8 mouse cellular contexts compared by ENCODE assay signal in the genomic region with DNA sequence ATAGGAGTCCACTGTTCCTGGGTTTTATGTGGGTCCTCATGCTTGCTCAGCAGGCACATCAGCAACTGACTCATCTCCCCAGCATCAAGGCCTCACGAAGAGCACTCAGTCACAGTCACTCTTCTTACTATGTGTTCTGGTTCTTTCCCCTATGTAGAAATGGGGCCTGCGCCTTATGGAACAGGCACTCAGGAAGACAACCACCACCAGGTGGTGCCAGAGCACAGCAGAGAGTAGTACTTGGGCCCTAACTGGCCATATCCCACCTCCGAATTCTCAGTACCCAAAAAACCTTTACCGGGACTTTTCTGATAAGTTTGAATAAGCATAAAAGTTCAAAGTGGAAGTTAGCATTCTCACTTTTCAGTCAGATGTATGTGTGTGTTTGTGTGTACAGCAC. TPM values are rescaled to one million over a fixed set of nuclear protein-coding genes. Genes with fewer than 3 reads are reported as not detected.
A peak's percentile ranks its signal among the peaks of the same experiment; 100 is the strongest.
DNase-seq lines count a peak whose midpoint lies in the region; ATAC-seq and TF ChIP-seq lines count a peak whose summit lies in the region.

No protein-coding gene starts in this region.

- no peak for TF ChIP-seq POLR2A in testis, adult 2 months (IDR thresholded peaks at IDR 0.05; ENCODE audit: control insufficient read depth, low read depth, low read length)

- no peaks in the 10 kb centered on the region for H3K9me3 ChIP-seq in neural tube, embryonic 15.5 days (replicated peaks)
- H3K9me3 ChIP-seq in intestine, embryonic 15.5 days: no peaks in the 10 kb centered on the region
- no peaks in the 10 kb centered on the region for H3K9me3 ChIP-seq in neural tube, embryonic 14.5 days (ENCODE audit: control insufficient read depth, low read length)

- no peaks in the 10 kb centered on the region for H3K4me1 ChIP-seq in neural tube, embryonic 15.5 days
- no peaks in the 10 kb centered on the region for H3K4me1 ChIP-seq in intestine, embryonic 15.5 days (replicated peaks)
- H3K4me1 ChIP-seq in neural tube, embryonic 14.5 days (ENCODE audit: control insufficient read depth, insufficient read depth, low read length): no peaks in the 10 kb centered on the region
- no peaks in the 10 kb centered on the region for H3K4me1 ChIP-seq in testis, adult 2 months (ENCODE audit: control insufficient read depth, insufficient read depth, low read length)

- H3K27ac ChIP-seq in neural tube, embryonic 15.5 days (replicated peaks): no peak overlapping the region
- H3K27ac ChIP-seq in intestine, embryonic 15.5 days: no peak overlapping the region
- no peak overlapping the region for H3K27ac ChIP-seq in neural tube, embryonic 14.5 days (ENCODE audit: low read depth, low read length)
- no peak overlapping the region for H3K27ac ChIP-seq in testis, adult 2 months (ENCODE audit: control insufficient read depth, insufficient read depth, low read depth, low read length)

- H3K36me3 ChIP-seq in neural tube, embryonic 15.5 days: peaks cover 58% of the 10 kb centered on the region
- H3K36me3 ChIP-seq in intestine, embryonic 15.5 days: peaks cover 28% of the 10 kb centered on the region; the same call in 1 of the 2 replicates
- peaks cover 22% of the 10 kb centered on the region for H3K36me3 ChIP-seq in neural tube, embryonic 14.5 days (ENCODE audit: control insufficient read depth, insufficient read depth, low read length)
- H3K36me3 ChIP-seq in testis, adult 2 months (ENCODE audit: control insufficient read depth, insufficient read depth, low read length): no peaks in the 10 kb centered on the region; the same call in 1 of the 2 replicates

- H3K9ac ChIP-seq in neural tube, embryonic 15.5 days (replicated peaks): no peak overlapping the region
- H3K9ac ChIP-seq in intestine, embryonic 15.5 days: no peak overlapping the region
- H3K9ac ChIP-seq in neural tube, embryonic 14.5 days (replicated peaks; ENCODE audit: low read depth, low read length): no peak overlapping the region

- H3K27me3 ChIP-seq in neural tube, embryonic 15.5 days (replicated peaks): no peaks in the 10 kb centered on the region
- no peaks in the 10 kb centered on the region for H3K27me3 ChIP-seq in intestine, embryonic 15.5 days (replicated peaks)
- H3K27me3 ChIP-seq in neural tube, embryonic 14.5 days (ENCODE audit: control insufficient read depth, insufficient read depth, low read length): no peaks in the 10 kb centered on the region
- H3K27me3 ChIP-seq in testis, adult 2 months (ENCODE audit: control insufficient read depth, insufficient read depth, low read length): no peaks in the 10 kb centered on the region

- H3K4me3 ChIP-seq in neural tube, embryonic 15.5 days (replicated peaks): no peak overlapping the region
- H3K4me3 ChIP-seq in intestine, embryonic 15.5 days (replicated peaks): no peak overlapping the region
- H3K4me3 ChIP-seq in neural tube, embryonic 14.5 days (ENCODE audit: low read depth, low read length): no peak overlapping the region
- H3K4me3 ChIP-seq in testis, adult 2 months (ENCODE audit: control insufficient read depth, low read depth, low read length): no peak overlapping the region

- peak; percentile 59; the same call in 1 of the 2 replicates for TF ChIP-seq CTCF in testis, adult 2 months (IDR thresholded peaks at IDR 0.05; ENCODE audit: control insufficient read depth, insufficient read depth, insufficient replicate concordance, low read depth, low read length)

- intact Hi-C loops in left cerebral cortex, postnatal 4 days (cut with DNase I): loop anchor here (5.0 kb wide), 1 partner anchor 54 kb away; no protein-coding TSS in a partner anchor

- WGBS in neural tube, embryonic 15.5 days: 44% methylated on average over 4 of the region's 4 CpGs
- 33% methylated on average over 4 of the region's 4 CpGs for WGBS in intestine, embryonic 15.5 days
- WGBS in neural tube, embryonic 14.5 days: 43% methylated on average over 4 of the region's 4 CpGs

- no peak for ATAC-seq in neural tube, embryonic 15.5 days (ENCODE audit: low FRiP score)
- ATAC-seq in intestine, embryonic 15.5 days: peak; percentile 80
- ATAC-seq in neural tube, embryonic 14.5 days (ENCODE audit: low read depth): peak; percentile 74; the same call in 1 of the 2 replicates

- DNase-seq in neural tube, embryonic 10.5 days (ENCODE audit: extremely low spot score, low spot score): peak; percentile 76
- peak; percentile 86 to 94 for DNase-seq in cerebellum, postnatal 14 days
- peak; percentile 87 for DNase-seq in gastrocnemius, adult 18-20 months (ENCODE audit: low spot score)
- peak; percentile 91 for DNase-seq in left cerebral cortex, postnatal 4 days

- no peak overlapping the region for H3K4me2 ChIP-seq in neural tube, embryonic 15.5 days
- H3K4me2 ChIP-seq in intestine, embryonic 15.5 days (replicated peaks): no peak overlapping the region
- H3K4me2 ChIP-seq in neural tube, embryonic 14.5 days (ENCODE audit: low read depth, low read length): no peak overlapping the region

RNA-seq across cellular contexts. Expression of gene Hes6, which starts 14.8 kb away (rescaled TPM):
- polyA plus RNA-seq in neural tube, embryonic 15.5 days (2015; fragmentation: Nextera tagmentation; extraction: Ambion mirVana): 114 and 172 TPM in 2 replicates
- 1 to 10 TPM; 6.0 to 6.4 TPM for total RNA-seq in gastrocnemius, adult 18-20 months (2021)
- 94.0 and 103 TPM in 2 replicates for polyA plus RNA-seq in intestine, embryonic 15.5 days (2015; fragmentation: Nextera tagmentation; extraction: Ambion mirVana)
- 10 to 100 TPM; 61.6 to 65.6 TPM for total RNA-seq in left cerebral cortex, postnatal 4 days (2021)
- polyA plus RNA-seq in neural tube, embryonic 14.5 days (2014; fragmentation: Nextera tagmentation; extraction: Ambion mirVana): 100 and 101 TPM in 2 replicates
- polyA plus RNA-seq in testis, adult 2 months (2012; rRNA removed): 5.1 and 5.6 TPM in 2 replicates

RNA-seq across cellular contexts. Expression of gene Ilkap, which starts 30.0 kb away (rescaled TPM):
- 144 and 149 TPM in 2 replicates for polyA plus RNA-seq in neural tube, embryonic 15.5 days (2015; fragmentation: Nextera tagmentation; extraction: Ambion mirVana)
- total RNA-seq in gastrocnemius, adult 18-20 months (2021): 10 to 100 TPM; 35.4 to 40.1 TPM
- polyA plus RNA-seq in intestine, embryonic 15.5 days (2015; fragmentation: Nextera tagmentation; extraction: Ambion mirVana): 119 and 128 TPM in 2 replicates
- total RNA-seq in left cerebral cortex, postnatal 4 days (2021): 10 to 100 TPM; 84.7 to 89.3 TPM
- 145 and 150 TPM in 2 replicates for polyA plus RNA-seq in neural tube, embryonic 14.5 days (2014; fragmentation: Nextera tagmentation; extraction: Ambion mirVana)
- polyA plus RNA-seq in testis, adult 2 months (2012; rRNA removed): 20.0 and 20.2 TPM in 2 replicates

RNA-seq across cellular contexts. Expression of gene Per2, which starts 30.5 kb away (rescaled TPM):
- polyA plus RNA-seq in neural tube, embryonic 15.5 days (2015; fragmentation: Nextera tagmentation; extraction: Ambion mirVana): 4.9 and 5.3 TPM in 2 replicates
- total RNA-seq in gastrocnemius, adult 18-20 months (2021): 1 to 10 TPM; 2.3 to 3.0 TPM
- polyA plus RNA-seq in intestine, embryonic 15.5 days (2015; fragmentation: Nextera tagmentation; extraction: Ambion mirVana): 7.8 and 7.9 TPM in 2 replicates
- total RNA-seq in left cerebral cortex, postnatal 4 days (2021): 10 to 100 TPM in 1 of 2 experiments, 1 to 10 TPM in 1; 8.4 to 10.7 TPM
- polyA plus RNA-seq in neural tube, embryonic 14.5 days (2014; fragmentation: Nextera tagmentation; extraction: Ambion mirVana): 3.7 and 7.5 TPM in 2 replicates
- 3.4 and 4.2 TPM in 2 replicates for polyA plus RNA-seq in testis, adult 2 months (2012; rRNA removed)

Comparison
In these comparisons a context has a peak if more than half of its experiments do, and no peak if none do; other contexts are left out.
1. RNA of gene Hes6, which starts 14.8 kb away (polyA plus RNA-seq): 114 to 172 TPM in neural tube, embryonic 15.5 days, 100 to 101 TPM in neural tube, embryonic 14.5 days and 94.0 to 103 TPM in intestine, embryonic 15.5 days; 5.1 to 5.6 TPM in testis, adult 2 months; every median in the first group is over 10 times any median in the second.
2. Peak in every context shown above with its lines, with median percentiles within 50 percentile points of each other: DNase-seq.